Mouse (Mus musculus): ENCODE data around the gene Kansl2.

- no peak for TF ChIP-seq CTCF (conservative IDR thresholded peaks at IDR 0.05; ENCODE audit: insufficient read depth, insufficient read length, low read depth, low read length)
- no peak for TF ChIP-seq POLR2A (IDR thresholded peaks at IDR 0.05; ENCODE audit: low read depth, low read length)
These were observed 30.7 kb downstream of the Kansl2 start for GRCm38 (mm10) chr15:98503317-98503716.

Measured in kidney, adult 2 months (tissue).